Mouse (Mus musculus): ENCODE results near the gene Olfr48. TPM values are rescaled to one million over a fixed set of nuclear protein-coding genes. Genes with fewer than 3 reads are reported as not detected.

Gene Olfr48
- polyA plus RNA-seq, 1 experiment from 2014 or later: not detected

GRCm38 (mm10) chr2:89799583-89799982, 48.4 kb downstream of the Olfr48 start:
- Histone ChIP-seq H3K4me1 (replicated peaks; ENCODE audit: insufficient read depth, low read length) (no peaks in the 10 kb centered on the region), H3K9me3 (replicated peaks; ENCODE audit: low read length) (no peaks in the 10 kb centered on the region), H3K4me3 (replicated peaks; ENCODE audit: low read depth, low read length) (no peak overlapping the region), H3K27ac (no peak overlapping the region), H3K36me3 (ENCODE audit: insufficient read depth, low read length) (no peaks in the 10 kb centered on the region), H3K27me3 (ENCODE audit: insufficient read depth, low read length) (no peaks in the 10 kb centered on the region), H3K9ac (ENCODE audit: low read depth, low read length) (no peak overlapping the region), H3K4me2 (ENCODE audit: low read length) (no peak overlapping the region)
- no peak; the same call in 1 of the 2 replicates for TF ChIP-seq CTCF (IDR thresholded peaks at IDR 0.05; ENCODE audit: low read depth)
- ATAC-seq (replicated peaks; ENCODE audit: low FRiP score, low read depth) (no peak), DNase-seq (ENCODE audit: low spot score) (no peak)
- 88% methylated on average over 3 of the region's 3 CpGs for WGBS

GRCm38 (mm10) chr2:89793519-89793918, 54.5 kb downstream of the Olfr48 start, which contains the start of gene Olfr1254:
TSS of gene Olfr1254 (minus strand) at chr2:89793619.
- no peak within 1 kb of the TSS for H3K27ac ChIP-seq
- no peaks in the 10 kb centered on the region for H3K27me3 ChIP-seq (ENCODE audit: insufficient read depth, low read length)
- no peaks in the 10 kb centered on the region for H3K9me3 ChIP-seq (replicated peaks; ENCODE audit: low read length)
- no peak for DNase-seq (ENCODE audit: low spot score)
- no peak within 1 kb of the TSS for H3K9ac ChIP-seq (ENCODE audit: low read depth, low read length)
- H3K4me3 ChIP-seq (replicated peaks; ENCODE audit: low read depth, low read length): no peak within 1 kb of the TSS
- no peak for ATAC-seq (replicated peaks; ENCODE audit: low FRiP score, low read depth)
- no peaks in the 10 kb centered on the region for H3K4me1 ChIP-seq (replicated peaks; ENCODE audit: insufficient read depth, low read length)
- no peak within 1 kb of the TSS for H3K4me2 ChIP-seq (ENCODE audit: low read length)
- H3K36me3 ChIP-seq (ENCODE audit: insufficient read depth, low read length): no peaks in the 10 kb centered on the region
- no peak for TF ChIP-seq CTCF (IDR thresholded peaks at IDR 0.05; ENCODE audit: low read depth)

Other genes with a start within 250 kb of the Olfr48 start
- gene Olfr1247, start 234.1 kb downstream of the Olfr48 start, polyA plus RNA-seq (2015; fragmentation: Nextera tagmentation; extraction: Ambion mirVana): not detected in 2 replicates
- gene Olfr1248, start 230.0 kb downstream of the Olfr48 start, polyA plus RNA-seq (2015; fragmentation: Nextera tagmentation; extraction: Ambion mirVana): not detected in 2 replicates
- not detected in 2 replicates for gene Olfr1249, start 213.2 kb downstream of the Olfr48 start, polyA plus RNA-seq (2015; fragmentation: Nextera tagmentation; extraction: Ambion mirVana)
- not detected in 2 replicates for gene Olfr1250, start 186.7 kb downstream of the Olfr48 start, polyA plus RNA-seq (2015; fragmentation: Nextera tagmentation; extraction: Ambion mirVana)
- gene Olfr1251, start 176.3 kb downstream of the Olfr48 start, polyA plus RNA-seq (2015; fragmentation: Nextera tagmentation; extraction: Ambion mirVana): not detected in 2 replicates
- not detected in 2 replicates for gene Olfr1252, start 123.2 kb downstream of the Olfr48 start, polyA plus RNA-seq (2015; fragmentation: Nextera tagmentation; extraction: Ambion mirVana)
- not detected in 2 replicates for gene Olfr1253, start 91.1 kb downstream of the Olfr48 start, polyA plus RNA-seq (2015; fragmentation: Nextera tagmentation; extraction: Ambion mirVana)
- gene Olfr1254, start 54.6 kb downstream of the Olfr48 start, polyA plus RNA-seq (2015; fragmentation: Nextera tagmentation; extraction: Ambion mirVana): not detected in 2 replicates
- gene Olfr1255, start 36.2 kb downstream of the Olfr48 start, polyA plus RNA-seq (2015; fragmentation: Nextera tagmentation; extraction: Ambion mirVana): not detected in 2 replicates
- not detected in 2 replicates for gene Olfr1256, start 6.7 kb downstream of the Olfr48 start, polyA plus RNA-seq (2015; fragmentation: Nextera tagmentation; extraction: Ambion mirVana)
- not detected in 2 replicates for gene Olfr1257, start 30.2 kb upstream of the Olfr48 start, polyA plus RNA-seq (2015; fragmentation: Nextera tagmentation; extraction: Ambion mirVana)
- gene Olfr1258, start 79.1 kb upstream of the Olfr48 start, polyA plus RNA-seq (2015; fragmentation: Nextera tagmentation; extraction: Ambion mirVana): not detected in 2 replicates
- gene Olfr1259, start 100.5 kb upstream of the Olfr48 start, polyA plus RNA-seq (2015; fragmentation: Nextera tagmentation; extraction: Ambion mirVana): not detected in 2 replicates
- gene Olfr1260, start 126.1 kb upstream of the Olfr48 start, polyA plus RNA-seq (2015; fragmentation: Nextera tagmentation; extraction: Ambion mirVana): not detected in 2 replicates
- gene Olfr1261, start 143.0 kb upstream of the Olfr48 start, polyA plus RNA-seq (2015; fragmentation: Nextera tagmentation; extraction: Ambion mirVana): not detected in 2 replicates
- gene Olfr1262, start 151.9 kb upstream of the Olfr48 start, polyA plus RNA-seq (2015; fragmentation: Nextera tagmentation; extraction: Ambion mirVana): not detected in 2 replicates
- gene Olfr1263, start 163.9 kb upstream of the Olfr48 start, polyA plus RNA-seq (2015; fragmentation: Nextera tagmentation; extraction: Ambion mirVana): not detected in 2 replicates
- not detected in 2 replicates for gene Olfr1264, start 177.4 kb upstream of the Olfr48 start, polyA plus RNA-seq (2015; fragmentation: Nextera tagmentation; extraction: Ambion mirVana)
- not detected in 2 replicates for gene Olfr1265, start 187.1 kb upstream of the Olfr48 start, polyA plus RNA-seq (2015; fragmentation: Nextera tagmentation; extraction: Ambion mirVana)
- not detected in 2 replicates for gene Olfr140, start 215.4 kb upstream of the Olfr48 start, polyA plus RNA-seq (2015; fragmentation: Nextera tagmentation; extraction: Ambion mirVana)

Data from kidney, postnatal 0 days (tissue).